Mouse (Mus musculus) megakaryocyte, embryonic 14.5 days (primary cell): ENCODE measurements at regions not wholly inside any gene's neighbourhood (a gene's known extent, or its start where the extent isn't known, plus 50 kb on each side); places are given as distances from the start of the nearest gene placed in this dataset.

Experiments
- FLI1 ChIP-seq: IDR thresholded peaks from 2 replicates; pipeline ENCODE4 v1.6.1; 2012; ENCODE audit warnings: low read length, inconsistent platforms, mixed read lengths
- GATA1 ChIP-seq: IDR thresholded peaks from 3 replicates; pipeline ENCODE4 v1.6.1; 2012; ENCODE audit warnings: mixed read lengths, low read length, inconsistent platforms, borderline replicate concordance

- TF ChIP-seq GATA1 = no peak
- no peak for TF ChIP-seq FLI1
Observed at GRCm38 (mm10) chr13:107872137-107872536, 172.1 kb upstream of the Smim15 start.
